Mouse (Mus musculus): ENCODE data around the gene Ppp2r5b. TPM values are rescaled to one million over a fixed set of nuclear protein-coding genes. Genes with fewer than 3 reads are reported as not detected.

Ppp2r5b gene
- 100 to 1,000 TPM; 127 to 137 TPM for total RNA-seq (2021)
- long read RNA-seq, experiment 1, transcript Ppp2r5b-201 (14 exons, 2,742 nt), result major isoform, 128 of 181 reads
- long read RNA-seq, experiment 1, partial matches to known transcripts, result 17 of 181 reads
- long read RNA-seq, experiment 1, other reads (novel, unspliced or antisense), result 36 of 181 reads
- long read RNA-seq, experiment 2, transcript Ppp2r5b-201 (14 exons, 2,742 nt), result major isoform, 174 of 226 reads
- long read RNA-seq, experiment 2, partial matches to known transcripts, result 13 of 226 reads
- long read RNA-seq, experiment 2, other reads (novel, unspliced or antisense), result 39 of 226 reads

GRCm38 (mm10) chr19:6235084-6236052 is at the start of gene Ppp2r5b:
TSS of gene Ppp2r5b (minus strand) at chr19:6235872.
- peak; percentile 81 for TF ChIP-seq CTCF (conservative IDR thresholded peaks at IDR 0.05)
- DNase-seq (ENCODE audit: low spot score in 2 of 2), result peak; percentile 96
- H3K4me3 ChIP-seq, result peak within 1 kb of the TSS; percentile 89
- H3K27ac ChIP-seq, result peak within 1 kb of the TSS; percentile 99

GRCm38 (mm10) chr19:6285226-6285625 is 49.6 kb upstream of the Ppp2r5b start:
- no peak for TF ChIP-seq CTCF (conservative IDR thresholded peaks at IDR 0.05)
- DNase-seq (ENCODE audit: low spot score in 2 of 2), result no peak

GRCm38 (mm10) chr19:6284502-6284901 is 48.8 kb upstream of the Ppp2r5b start:
- H3K4me3 ChIP-seq, result no peak overlapping the region
- no peak for TF ChIP-seq CTCF (conservative IDR thresholded peaks at IDR 0.05)
- no peak for DNase-seq (ENCODE audit: low spot score in 2 of 2)
- peak overlapping the region; percentile 93 for H3K27ac ChIP-seq

More at GRCm38 (mm10) chr19:6285226-6285625, 49.6 kb upstream of the Ppp2r5b start:
- no peak overlapping the region for H3K4me3 ChIP-seq
- peak overlapping the region; percentile 93 for H3K27ac ChIP-seq

GRCm38 (mm10) chr19:6283001-6283400 is 47.3 kb upstream of the Ppp2r5b start:
- Histone ChIP-seq H3K4me3 (no peak overlapping the region), H3K27ac (peak overlapping the region; percentile 75)
- DNase-seq (ENCODE audit: low spot score in 2 of 2), result no peak
- TF ChIP-seq CTCF (conservative IDR thresholded peaks at IDR 0.05), result no peak

GRCm38 (mm10) chr19:6281122-6282020 is 45.7 kb upstream of the Ppp2r5b start:
- DNase-seq (ENCODE audit: low spot score in 2 of 2), result no peak
- no peak for TF ChIP-seq CTCF (conservative IDR thresholded peaks at IDR 0.05)
- H3K27ac ChIP-seq, result peak overlapping the region; percentile 86; the same call in 1 of the 2 replicates

GRCm38 (mm10) chr19:6280554-6280953 is 44.9 kb upstream of the Ppp2r5b start:
- Histone ChIP-seq H3K27ac (peak overlapping the region; percentile 86), H3K4me3 (peak overlapping the region; percentile 93)
- DNase-seq (ENCODE audit: low spot score in 2 of 2), result no peak
- no peak for TF ChIP-seq CTCF (conservative IDR thresholded peaks at IDR 0.05)

More at GRCm38 (mm10) chr19:6281122-6282020, 45.7 kb upstream of the Ppp2r5b start:
- H3K4me3 ChIP-seq, result no peak overlapping the region

GRCm38 (mm10) chr19:6279481-6280144 is 43.9 kb upstream of the Ppp2r5b start:
- no peak for DNase-seq (ENCODE audit: low spot score in 2 of 2)
- Histone ChIP-seq H3K4me3 (peak overlapping the region; percentile 93), H3K27ac (peak overlapping the region; percentile 86)
- no peak for TF ChIP-seq CTCF (conservative IDR thresholded peaks at IDR 0.05)

- Histone ChIP-seq H3K27ac (peak overlapping the region; percentile 86), H3K4me3 (peak overlapping the region; percentile 93)
- no peak for DNase-seq (ENCODE audit: low spot score in 2 of 2)
- no peak for TF ChIP-seq CTCF (conservative IDR thresholded peaks at IDR 0.05)
Measured at GRCm38 (mm10) chr19:6278439-6279073, 42.9 kb upstream of the Ppp2r5b start.

- no peak for DNase-seq (ENCODE audit: low spot score in 2 of 2)
- TF ChIP-seq CTCF (conservative IDR thresholded peaks at IDR 0.05), result no peak
- peak overlapping the region; percentile 86 for H3K27ac ChIP-seq
- H3K4me3 ChIP-seq, result peak overlapping the region; percentile 93
Measured at GRCm38 (mm10) chr19:6277661-6278438, 42.2 kb upstream of the Ppp2r5b start.

Data from layer of hippocampus, adult 2 months (tissue).